Mouse (Mus musculus) R1 (cell line): ENCODE results near the gene Tenm3.

Experiments
- DNase-seq: peaks from one replicate; pipeline ENCODE4 v3.0.0-alpha.2; 2018; ENCODE audit warnings: low read depth, low spot score

Gene Tenm3

DNA sequence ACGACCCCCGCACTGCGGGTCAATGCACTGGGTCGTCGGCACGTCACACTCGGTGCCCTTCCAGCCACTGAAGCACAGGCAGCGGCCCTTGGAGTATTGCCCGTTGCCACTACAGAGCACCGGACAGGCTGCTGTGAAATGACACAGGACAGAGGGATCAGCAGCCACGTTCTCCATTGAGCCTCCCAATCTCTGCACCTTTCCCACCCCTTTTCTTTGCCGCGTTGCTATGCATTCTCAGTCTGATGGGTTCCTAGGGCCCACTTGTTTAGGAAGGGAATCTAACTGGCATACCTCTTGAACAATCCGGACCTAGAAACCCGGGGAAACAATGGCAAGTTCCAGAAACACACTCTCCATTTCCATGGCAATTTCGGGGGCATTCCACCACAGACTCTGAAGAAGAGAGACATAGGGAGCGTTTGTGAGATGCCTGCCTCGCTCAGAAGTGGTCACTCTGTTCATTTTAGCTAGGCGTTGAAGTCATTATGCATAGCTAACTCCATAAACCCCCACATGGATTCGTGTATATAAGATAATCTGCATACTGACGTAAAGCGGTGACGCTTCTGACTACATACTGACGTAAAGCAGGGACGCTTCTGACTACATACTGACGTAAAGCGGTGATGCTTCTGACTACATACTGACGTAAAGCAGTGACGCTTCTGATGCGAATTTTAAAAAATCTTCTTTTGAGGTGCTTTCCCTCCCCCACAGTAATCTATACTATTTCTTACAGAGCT, 501.3 kb downstream of the Tenm3 start:
- DNase-seq = peak; percentile 32

DNA sequence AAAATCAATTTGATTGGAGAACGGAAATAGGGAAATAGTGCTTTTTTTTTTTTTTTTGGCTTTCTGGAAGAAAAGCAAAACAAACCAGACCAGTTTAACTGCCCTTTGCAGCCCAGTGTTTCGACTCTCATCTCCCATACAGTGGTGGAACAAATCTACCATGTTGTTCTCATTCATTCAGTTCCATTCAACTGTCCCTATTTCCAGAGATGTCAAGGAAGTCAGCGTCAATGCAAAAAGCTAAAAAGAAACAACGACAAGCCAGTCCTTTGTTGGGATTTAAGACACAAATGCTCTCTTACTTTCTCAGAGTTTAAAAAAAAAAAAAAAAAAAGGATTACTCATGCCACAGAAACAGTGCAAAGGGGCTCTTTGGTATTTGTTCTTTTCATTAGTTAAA, 502.1 kb downstream of the Tenm3 start:
- no peak for DNase-seq

DNA sequence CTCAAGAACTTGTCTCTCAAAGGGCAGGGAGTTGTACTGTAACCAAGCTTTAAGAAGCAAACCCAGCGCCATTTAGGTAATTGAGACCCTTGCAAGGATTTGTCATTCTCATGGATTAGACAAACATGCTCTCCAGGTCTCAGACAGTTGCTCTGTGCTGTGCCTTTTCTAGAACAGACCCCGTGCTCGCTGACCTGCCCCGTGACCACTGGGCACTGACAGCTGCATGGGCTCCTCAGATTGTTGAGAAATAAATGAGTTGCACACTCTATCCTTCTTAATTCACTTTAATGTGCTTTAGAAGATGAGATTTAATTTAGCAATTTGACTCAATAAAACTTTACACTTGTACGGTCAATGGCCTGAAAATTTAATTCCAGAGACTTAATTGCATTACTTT, 502.5 kb downstream of the Tenm3 start:
- DNase-seq = no peak

DNA sequence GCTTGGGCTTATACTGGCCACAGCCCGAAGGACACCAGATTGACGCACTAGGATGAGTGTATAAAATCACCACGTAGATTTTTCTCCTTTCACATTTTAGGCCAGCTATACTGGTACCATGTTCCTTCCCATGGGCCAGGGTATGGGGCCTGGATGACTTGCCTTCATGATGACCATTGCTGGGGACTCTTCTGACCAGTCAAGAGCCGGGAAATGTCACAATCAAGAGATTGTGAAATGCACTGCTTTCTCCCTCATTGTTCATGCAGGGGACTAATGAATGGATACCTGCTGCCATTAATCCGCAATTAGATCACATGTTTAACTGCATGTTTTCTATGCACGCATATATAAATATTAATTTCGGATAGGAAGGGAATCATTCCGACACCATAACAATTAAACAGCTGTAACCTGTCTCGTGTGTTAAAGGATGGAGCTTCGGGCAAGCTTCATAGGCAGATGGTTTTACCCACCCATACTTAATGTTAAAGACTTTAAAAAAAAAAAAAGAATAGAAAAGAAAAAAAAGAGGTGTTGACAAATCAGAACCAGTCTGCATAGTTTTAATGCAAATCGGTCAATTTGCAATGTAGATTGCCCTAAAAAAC, 521.0 kb downstream of the Tenm3 start:
- no peak for DNase-seq

DNA sequence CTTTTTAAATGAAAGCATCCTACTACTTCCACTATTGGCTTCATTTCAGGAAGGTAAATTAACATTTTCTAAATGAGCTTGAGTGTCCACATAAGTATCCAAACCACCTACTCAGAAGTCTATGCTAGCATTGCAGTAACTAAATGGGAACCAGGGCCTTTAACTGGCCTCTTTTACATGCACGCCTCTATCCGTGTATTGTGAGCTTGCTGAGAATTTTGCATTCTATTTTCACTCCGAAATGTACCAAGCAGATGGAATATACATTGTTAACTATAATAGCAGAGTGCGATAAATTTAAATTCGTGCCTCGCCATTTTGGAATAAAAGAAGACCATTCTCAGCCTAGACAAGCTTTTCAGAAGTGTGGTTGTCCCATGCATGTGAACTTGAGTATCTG, 521.5 kb downstream of the Tenm3 start:
- DNase-seq = no peak

DNA sequence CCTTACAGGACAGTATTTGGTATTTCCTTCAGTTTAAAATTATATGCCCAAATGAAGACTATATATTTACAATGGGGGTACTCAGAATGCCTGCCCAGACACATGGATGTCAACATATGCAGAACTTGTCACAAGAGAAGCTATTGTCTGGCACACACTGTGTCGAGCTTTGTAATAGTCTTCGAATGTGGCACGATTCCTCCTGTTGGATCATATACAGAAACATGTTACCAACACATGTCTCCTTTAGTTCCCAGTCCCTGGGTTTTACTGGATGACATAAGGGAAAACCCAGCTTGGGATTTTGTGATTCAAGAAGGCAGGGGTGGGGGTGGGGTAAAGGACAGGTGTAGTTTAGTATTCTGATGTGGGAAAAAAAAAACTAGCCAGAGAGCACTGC, 524.1 kb downstream of the Tenm3 start:
- DNase-seq = no peak

DNA sequence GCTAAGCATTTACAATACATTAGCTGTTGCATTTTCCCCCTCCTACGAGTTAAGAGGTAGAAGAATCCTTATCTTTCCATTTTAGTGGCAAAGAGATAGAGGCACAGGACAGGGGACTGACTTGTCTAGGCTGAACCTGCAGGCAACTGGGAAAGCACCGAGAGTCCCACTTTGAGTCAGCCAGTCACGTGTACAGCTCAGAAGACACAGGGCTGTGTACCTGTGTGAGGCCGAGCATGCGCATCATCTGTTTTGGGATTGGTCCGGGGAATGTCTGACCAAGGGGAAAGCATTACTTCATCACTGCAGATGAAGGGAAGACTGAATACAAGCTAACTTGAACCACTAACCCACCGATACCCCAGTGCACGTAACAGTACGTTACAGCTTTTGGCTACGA, 526.3 kb downstream of the Tenm3 start:
- peak; percentile 16 for DNase-seq

DNA sequence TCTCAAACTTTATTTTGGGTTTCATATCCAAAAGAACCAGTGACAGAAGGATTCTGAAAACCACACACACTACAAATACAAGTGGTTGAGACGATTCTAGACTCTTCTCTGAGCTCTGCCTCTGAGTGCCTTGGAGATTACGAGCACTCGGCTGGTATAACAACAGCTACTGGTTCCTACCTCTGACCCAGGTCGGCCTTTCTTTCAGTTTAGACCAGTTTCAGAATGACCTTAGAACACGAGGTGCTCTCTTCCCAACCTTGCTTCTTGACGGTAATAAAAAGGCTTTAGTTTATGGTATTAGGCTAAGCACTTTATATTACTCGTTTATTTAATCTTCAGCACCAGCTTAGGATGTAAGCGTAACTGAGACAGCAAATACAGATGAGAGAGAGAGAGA, 528.1 kb downstream of the Tenm3 start:
- no peak for DNase-seq

DNA sequence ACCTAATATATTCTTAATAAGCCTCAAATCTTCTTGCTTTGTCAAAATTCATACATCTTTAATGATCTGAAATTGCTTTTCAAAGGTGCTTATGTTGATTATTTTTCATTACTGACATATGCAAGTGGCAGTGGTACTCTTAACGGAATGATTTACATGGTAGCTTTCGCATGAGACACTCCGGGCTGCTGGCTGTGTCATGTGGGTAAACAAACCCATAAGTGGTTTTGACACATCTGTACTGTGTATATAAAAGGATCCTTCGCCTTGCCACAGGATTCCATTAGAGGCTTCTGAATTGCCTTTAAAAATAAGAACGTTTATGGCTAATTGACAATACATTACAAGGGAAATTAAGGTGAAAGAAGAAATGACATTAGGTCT, 529.8 kb downstream of the Tenm3 start:
- DNase-seq = no peak

DNA sequence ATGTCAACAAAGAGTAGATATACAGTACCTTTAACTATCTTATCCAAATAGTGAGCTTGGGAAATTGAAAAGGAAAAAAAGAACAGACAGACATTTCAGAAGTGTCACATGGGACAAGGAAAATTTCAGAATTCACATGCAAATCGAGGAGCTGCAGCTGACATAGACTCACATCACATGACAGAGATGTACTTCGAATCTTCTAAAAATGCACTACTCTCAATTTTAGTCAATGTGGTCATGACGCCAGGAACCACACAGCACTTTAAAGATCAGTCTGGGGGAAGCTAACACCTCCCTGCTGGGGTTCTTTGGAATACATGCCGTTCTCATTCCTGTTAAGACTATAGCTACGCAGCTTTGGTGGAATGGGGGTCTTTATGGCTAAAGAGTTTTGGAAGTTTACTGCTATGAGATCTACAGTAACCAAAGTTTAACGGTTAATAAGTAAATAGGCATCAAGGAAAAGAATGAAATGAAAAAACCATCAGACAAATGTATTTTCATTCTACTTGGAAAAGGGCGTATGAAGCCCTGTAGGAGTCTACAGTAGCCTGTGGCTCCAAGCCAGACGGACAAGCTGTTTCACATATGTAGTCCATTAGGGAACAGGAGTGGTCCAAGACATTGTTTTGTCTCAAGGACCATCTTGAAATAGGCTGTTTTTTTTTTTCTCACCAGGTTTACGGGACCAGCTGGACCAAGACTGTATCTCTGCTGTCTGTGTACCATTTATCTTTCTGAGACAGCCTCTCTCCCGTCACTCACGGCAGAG, 530.4 kb downstream of the Tenm3 start:
- DNase-seq = no peak

DNA sequence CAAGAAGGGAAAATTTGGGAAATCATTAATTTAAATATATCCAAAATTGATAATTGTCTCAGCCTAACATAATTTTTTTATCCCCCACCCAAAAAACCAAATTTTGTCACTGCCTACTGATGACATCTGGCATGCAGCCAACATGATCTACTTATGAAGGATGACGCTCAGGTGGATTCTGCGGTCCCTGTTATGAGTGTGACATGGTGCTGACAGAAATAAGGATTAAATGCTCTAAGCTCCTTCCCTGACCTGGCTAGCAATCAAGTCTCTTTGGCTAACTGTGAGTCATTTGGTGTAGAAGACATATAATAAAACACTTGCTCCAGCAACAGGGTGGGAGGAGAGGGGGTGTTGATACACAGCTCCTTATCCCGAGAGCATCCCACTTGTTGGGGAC, 532.0 kb downstream of the Tenm3 start:
- no peak for DNase-seq

DNA sequence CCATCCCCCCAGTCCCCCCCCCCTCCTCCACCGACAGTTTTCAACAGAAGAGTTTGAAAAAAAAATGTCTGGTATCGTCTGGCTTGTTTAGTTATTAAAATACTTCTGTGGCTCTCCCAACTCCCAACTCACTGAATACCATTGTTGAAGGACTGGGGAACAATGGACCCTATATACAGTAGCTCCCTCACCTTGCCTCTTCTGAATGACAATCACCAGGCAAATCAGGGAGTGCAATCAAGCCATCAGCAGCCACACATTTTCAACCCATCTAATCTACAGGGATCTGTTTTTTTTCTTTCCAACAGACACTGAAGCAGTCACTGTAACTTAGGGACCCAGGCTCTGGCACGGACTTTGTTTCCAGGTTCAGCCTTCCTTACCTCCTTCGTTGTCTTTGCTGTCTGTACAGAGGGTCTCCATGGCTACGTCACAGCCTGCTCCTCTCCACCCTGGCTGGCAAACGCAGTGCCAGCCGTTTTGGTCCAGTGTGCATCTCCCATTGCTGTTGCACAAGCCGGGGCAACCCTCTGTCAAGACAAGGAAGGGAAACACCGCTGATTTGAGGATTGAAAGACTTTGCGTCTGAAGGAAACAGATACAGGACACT, 533.4 kb downstream of the Tenm3 start:
- peak; percentile 27 for DNase-seq

DNA sequence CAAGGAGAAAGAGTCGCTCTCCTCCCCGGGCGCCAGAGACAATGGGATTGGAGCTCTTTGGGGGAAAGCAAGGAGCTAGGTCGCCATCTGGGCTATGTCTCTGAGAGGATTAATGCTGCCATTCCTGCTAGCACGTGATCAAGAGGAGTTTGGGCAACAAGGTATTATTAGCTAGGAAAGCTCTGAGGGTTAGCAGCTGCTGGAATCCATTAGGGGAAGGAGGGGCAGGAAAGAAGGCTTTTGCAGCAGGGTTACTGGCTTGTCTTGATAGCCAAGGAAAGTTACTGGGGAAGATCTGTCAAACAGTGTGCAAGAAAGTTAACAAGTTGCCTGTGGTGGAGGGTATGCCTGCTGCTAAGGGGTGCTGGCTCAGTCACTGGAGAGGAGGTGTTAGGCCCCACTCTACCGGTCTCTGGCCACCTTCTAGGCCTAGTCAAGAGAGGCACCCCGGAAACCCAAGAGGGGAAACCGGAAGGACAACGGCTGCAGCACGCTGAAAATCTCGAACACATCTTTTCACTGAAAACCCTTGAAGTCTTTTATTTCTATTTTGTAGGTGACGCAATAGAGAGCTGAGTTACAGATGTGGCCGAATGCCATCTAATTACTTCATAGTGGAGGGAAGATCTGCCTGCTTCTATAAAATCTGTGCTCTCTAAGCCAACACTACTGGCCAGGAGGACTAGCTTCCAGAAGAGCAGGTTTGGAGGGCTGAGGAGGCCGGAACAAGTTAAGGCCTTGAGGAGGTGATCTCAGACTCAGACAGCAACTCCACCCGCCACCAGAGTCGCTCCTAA, 534.4 kb downstream of the Tenm3 start:
- DNase-seq = peak; percentile 13

DNA sequence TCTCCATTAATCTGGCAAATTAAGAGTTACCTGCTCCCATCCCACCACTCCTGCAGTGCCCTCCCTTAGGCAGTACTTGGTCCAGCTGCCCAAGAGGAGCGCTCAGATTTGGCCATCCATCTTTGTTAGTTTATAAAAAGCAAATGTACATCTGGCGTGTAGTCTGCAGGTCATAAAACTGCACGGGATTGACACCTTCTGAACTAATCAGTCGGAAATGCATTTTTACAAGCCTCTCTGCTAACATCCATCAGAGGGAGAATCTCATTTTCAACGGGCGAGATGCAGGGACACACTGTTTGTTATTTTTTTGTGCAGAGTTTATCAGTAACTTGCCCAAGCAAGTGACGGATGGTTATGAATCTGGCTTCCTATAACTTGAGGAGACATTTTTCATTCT, 539.5 kb downstream of the Tenm3 start:
- no peak for DNase-seq

DNA sequence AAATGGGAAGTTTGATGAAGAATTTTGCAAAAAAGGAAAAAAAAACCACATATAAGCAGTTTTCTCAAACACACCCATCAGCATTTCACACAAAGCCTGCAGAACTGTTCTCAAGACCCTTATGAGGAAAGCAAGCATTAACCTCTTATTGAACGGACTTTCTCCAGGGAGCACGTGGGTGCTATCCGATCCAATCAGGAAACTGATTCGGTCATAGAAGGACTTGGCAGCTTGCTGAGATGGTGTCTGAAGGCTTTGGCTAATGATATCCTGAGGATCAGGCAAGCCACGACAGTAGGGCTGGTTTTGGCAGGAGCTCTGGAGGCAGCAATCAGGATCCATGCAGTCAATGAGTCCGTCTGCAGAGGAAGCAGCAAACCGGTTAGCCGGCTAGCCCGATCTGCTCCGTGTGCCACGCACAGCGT, 543.1 kb downstream of the Tenm3 start:
- DNase-seq = peak; percentile 35

DNA sequence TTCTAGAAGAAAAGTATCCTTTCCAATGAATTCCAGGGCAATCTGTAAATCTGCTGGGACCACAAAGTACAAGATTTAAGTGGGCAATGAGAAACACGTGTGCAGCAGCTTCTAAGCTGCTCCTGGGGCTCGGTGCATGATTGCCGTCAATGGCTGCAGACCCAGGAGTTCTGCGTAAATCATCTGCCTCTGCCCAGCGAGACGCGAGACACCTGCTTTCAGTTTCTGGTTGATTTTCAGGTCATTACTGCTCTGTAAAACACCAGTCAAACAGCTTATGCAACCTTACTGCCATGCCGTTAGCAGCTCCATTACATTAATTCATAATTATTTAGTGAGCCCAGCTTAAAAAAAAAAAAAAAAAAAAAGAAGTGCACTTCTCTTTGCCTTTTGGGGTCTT, 543.7 kb downstream of the Tenm3 start:
- no peak for DNase-seq

DNA sequence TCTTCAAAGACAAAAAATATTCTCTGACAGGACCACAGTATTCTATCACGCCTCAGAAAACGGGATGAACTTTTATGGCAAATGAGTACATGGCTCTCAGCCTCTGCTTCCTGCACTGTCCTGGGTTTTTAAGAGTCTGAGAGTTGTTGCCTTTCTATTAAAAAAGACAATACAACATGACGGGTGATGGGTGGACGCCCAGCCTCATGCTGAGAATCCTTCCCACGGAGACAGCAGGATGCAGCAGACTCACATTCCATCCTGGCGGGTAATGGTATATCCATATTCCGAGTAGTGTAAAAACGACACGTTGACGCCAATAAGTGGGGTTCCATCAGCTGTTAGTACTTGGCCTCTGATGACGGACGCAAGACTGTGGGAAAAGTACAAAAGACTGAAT, 544.4 kb downstream of the Tenm3 start:
- DNase-seq = peak; percentile 80

DNA sequence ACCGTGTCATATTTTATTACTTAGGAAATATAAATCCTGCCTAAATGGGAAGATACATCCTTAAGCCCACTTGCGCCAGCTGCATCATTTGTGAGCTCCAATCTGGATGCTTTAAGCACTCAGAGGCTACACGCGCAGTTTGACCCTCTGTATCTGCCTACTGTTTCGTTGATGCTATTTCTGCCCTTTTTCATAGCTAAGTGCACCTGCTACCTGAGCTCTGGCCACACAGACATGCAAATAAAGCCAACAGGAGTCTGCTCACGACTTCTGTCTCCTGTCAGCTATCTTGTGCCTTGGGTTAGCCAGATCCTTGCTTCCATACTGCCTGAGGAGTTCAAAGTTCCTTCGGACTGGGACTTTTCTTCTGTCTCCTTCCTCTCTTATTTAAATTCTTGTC, 547.4 kb downstream of the Tenm3 start:
- DNase-seq = no peak

DNA sequence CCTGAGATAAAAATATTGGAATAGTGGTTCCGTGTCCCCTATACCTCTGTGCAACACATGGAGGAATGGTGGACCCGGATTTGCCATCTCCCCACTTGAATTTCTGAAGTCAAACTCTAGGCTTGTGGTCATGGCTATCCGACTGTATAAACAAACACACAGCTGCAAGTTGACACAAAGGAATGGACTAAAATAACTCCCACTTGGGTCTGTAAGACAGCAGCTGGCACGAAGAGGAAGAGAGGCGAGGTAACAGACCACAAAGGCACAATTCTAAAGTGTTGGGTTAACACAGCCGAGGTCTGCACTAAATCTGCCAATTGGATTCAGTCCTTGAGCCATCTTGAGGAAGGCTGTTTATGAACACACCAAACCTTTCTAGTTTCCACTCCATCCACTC, 548.2 kb downstream of the Tenm3 start:
- DNase-seq = no peak

DNA sequence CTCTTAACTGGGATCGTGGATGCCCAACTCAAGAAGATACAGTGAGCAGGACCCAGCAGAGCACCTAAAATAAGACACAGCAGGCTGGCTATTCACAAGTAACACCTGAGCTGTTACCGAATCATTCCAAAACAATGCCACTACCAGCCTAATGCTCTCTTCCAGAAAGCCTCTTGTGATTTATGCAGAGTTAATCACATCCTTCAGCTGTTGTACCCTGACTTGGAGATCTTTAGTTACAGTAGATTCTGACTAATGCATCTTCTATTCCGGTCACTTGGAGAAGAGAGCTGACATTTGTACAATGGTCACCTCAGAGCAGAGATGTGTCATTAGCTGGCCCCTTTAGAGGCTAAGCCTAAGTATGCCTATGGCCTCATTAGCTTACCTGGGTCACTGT, 550.0 kb downstream of the Tenm3 start:
- DNase-seq = no peak

DNA sequence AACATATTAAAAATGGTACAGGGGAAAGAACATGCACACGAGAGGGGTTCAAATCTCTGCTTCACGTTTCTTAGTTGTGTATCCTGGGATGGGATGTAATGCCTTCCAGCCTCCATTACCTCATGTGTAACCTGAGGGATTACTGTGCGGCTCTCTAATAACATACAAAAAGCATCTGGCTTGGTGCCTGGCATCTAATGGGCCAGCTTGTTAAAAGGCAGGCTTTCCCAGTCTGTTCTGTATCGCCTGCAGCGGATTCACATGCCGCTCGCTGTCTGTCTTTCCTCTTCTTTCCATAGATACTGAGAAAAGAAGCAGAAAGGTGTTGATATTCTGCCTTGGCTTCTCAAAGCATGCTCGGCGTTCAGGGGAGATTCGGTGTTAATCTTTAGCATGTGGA, 558.3 kb downstream of the Tenm3 start:
- no peak for DNase-seq

DNA sequence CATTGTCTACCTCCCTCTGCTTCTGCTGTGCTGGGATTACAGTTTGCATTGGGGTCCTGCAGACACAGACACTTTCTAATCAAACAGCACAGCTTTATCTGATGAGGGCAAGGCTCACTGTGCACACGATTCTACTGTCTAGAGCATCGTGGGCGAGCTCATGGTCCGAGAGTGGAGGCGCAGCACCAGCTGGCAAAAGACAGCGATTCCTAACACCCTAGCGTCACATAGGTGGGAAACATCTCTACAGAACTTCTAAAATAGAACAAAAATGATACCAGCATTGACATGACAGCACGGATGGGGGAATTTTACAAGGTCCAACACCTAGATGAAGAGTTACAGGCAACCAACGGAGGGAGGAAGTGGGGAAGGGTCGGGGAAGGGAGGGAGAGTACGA, 561.9 kb downstream of the Tenm3 start:
- DNase-seq = no peak
